ENCODE assay signal across 8 mouse cellular contexts in the genomic region with DNA sequence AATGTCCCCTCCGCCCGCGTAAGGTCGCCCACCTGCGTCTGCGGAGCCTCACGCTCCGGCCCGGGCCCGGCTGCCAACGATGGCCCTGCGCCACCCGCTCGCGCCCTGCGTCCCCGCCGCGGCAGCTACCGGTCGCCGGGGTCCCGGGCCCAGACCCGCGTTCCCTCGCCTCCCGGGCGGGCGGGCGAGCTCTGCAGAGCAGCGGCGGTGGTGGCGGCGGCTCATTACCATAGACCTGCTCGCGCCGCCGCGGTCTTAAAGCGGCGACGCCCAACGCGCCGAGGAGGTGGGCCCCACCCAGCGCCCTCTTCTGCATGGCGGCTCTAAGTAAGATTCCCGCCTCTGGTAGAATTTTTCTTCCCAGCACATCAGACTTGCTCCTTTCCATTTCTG. TPM values are rescaled to one million over a fixed set of nuclear protein-coding genes. Genes with fewer than 3 reads are reported as not detected.
DNase-seq lines count a peak whose midpoint lies in the region; ATAC-seq and TF ChIP-seq lines count a peak whose summit lies in the region.

No protein-coding gene starts in this region.

- no peak for TF ChIP-seq POLR2A in ES-Bruce4 (IDR thresholded peaks at IDR 0.05; ENCODE audit: insufficient read depth, low read length)

- no peaks in the 10 kb centered on the region for H3K36me3 ChIP-seq in ES-Bruce4 (ENCODE audit: control insufficient read depth, insufficient read depth, low read length, poor library complexity, severe bottlenecking)
- H3K36me3 ChIP-seq in forebrain, embryonic 15.5 days = peaks cover 25% of the 10 kb centered on the region
- H3K36me3 ChIP-seq in liver, embryonic 15.5 days (replicated peaks) = no peaks in the 10 kb centered on the region
- peaks cover 28% of the 10 kb centered on the region for H3K36me3 ChIP-seq in neural tube, embryonic 13.5 days

- H3K27ac ChIP-seq in ES-Bruce4 (ENCODE audit: insufficient read depth, low read length) = no peak overlapping the region
- peak overlapping the region; percentile 93 for H3K27ac ChIP-seq in forebrain, embryonic 15.5 days (replicated peaks)
- no peak overlapping the region for H3K27ac ChIP-seq in liver, embryonic 15.5 days (replicated peaks)
- H3K27ac ChIP-seq in neural tube, embryonic 13.5 days (replicated peaks) = peak overlapping the region; percentile 96

- TF ChIP-seq EP300 in ES-Bruce4 (IDR thresholded peaks at IDR 0.05; ENCODE audit: insufficient read depth, low read depth, low read length) = no peak

- TF ChIP-seq CTCF in ES-Bruce4 (IDR thresholded peaks at IDR 0.05; ENCODE audit: low read depth, low read length) = no peak

- DNase-seq in cerebellum, adult 11 months = peak; percentile 81
- DNase-seq in heart, postnatal 10 days = peak; percentile 76 to 77
- DNase-seq in kidney, postnatal 36 days = peak; percentile 85 to 90
- peak; percentile 72 for DNase-seq in telencephalon, adult 2 months (ENCODE audit: low read depth, low spot score)

- peak overlapping the region; percentile 77 for H3K4me2 ChIP-seq in forebrain, embryonic 15.5 days (replicated peaks)
- peak overlapping the region; percentile 94 for H3K4me2 ChIP-seq in liver, embryonic 15.5 days
- peak overlapping the region; percentile 93 for H3K4me2 ChIP-seq in neural tube, embryonic 13.5 days

- H3K9ac ChIP-seq in ES-Bruce4 (ENCODE audit: low read depth, poor library complexity, severe bottlenecking) = peak overlapping the region; percentile 86
- H3K9ac ChIP-seq in forebrain, embryonic 15.5 days (replicated peaks) = peak overlapping the region; percentile 94
- H3K9ac ChIP-seq in liver, embryonic 15.5 days = peak overlapping the region; percentile 49; the same call in 1 of the 2 replicates
- peak overlapping the region; percentile 98 for H3K9ac ChIP-seq in neural tube, embryonic 13.5 days

- no peaks in the 10 kb centered on the region for H3K27me3 ChIP-seq in ES-Bruce4 (ENCODE audit: control insufficient read depth, insufficient read depth, low read length, poor library complexity, severe bottlenecking)
- H3K27me3 ChIP-seq in forebrain, embryonic 15.5 days = no peaks in the 10 kb centered on the region
- peaks cover 50% of the 10 kb centered on the region for H3K27me3 ChIP-seq in liver, embryonic 15.5 days
- H3K27me3 ChIP-seq in neural tube, embryonic 13.5 days = no peaks in the 10 kb centered on the region

- no peaks in the 10 kb centered on the region for H3K9me3 ChIP-seq in ES-Bruce4 (replicated peaks; ENCODE audit: control insufficient read depth, insufficient read depth, low read length, poor library complexity, severe bottlenecking)
- H3K9me3 ChIP-seq in forebrain, embryonic 15.5 days = no peaks in the 10 kb centered on the region
- H3K9me3 ChIP-seq in liver, embryonic 15.5 days (replicated peaks) = peaks cover 8% of the 10 kb centered on the region; the same call in 1 of the 2 replicates
- H3K9me3 ChIP-seq in neural tube, embryonic 13.5 days = no peaks in the 10 kb centered on the region

- under 1% methylated on average over 47 of the region's 48 CpGs for WGBS in forebrain, embryonic 15.5 days
- WGBS in liver, embryonic 15.5 days (ENCODE audit: insufficient replicate concordance) = under 1% methylated on average over 48 of the region's 48 CpGs
- under 1% methylated on average over 48 of the region's 48 CpGs for WGBS in neural tube, embryonic 13.5 days

- intact Hi-C loops in heart, postnatal 10 days (cut with DNase I) = no loop called here

- no peaks in the 10 kb centered on the region for H3K4me1 ChIP-seq in ES-Bruce4 (ENCODE audit: control insufficient read depth, insufficient read depth, low read length)
- H3K4me1 ChIP-seq in forebrain, embryonic 15.5 days = peaks cover 36% of the 10 kb centered on the region
- H3K4me1 ChIP-seq in liver, embryonic 15.5 days (replicated peaks) = peaks cover 14% of the 10 kb centered on the region
- H3K4me1 ChIP-seq in neural tube, embryonic 13.5 days (replicated peaks) = peaks cover 46% of the 10 kb centered on the region

- peak; percentile 89 for ATAC-seq in forebrain, embryonic 15.5 days (replicated peaks)
- ATAC-seq in liver, embryonic 15.5 days (ENCODE audit: insufficient read depth) = peak; percentile 60
- peak; percentile 83 for ATAC-seq in neural tube, embryonic 13.5 days (ENCODE audit: low read depth)

- H3K4me3 ChIP-seq in ES-Bruce4 (ENCODE audit: low read depth, low read length) = peak overlapping the region; percentile 55
- peak overlapping the region; percentile 92 for H3K4me3 ChIP-seq in forebrain, embryonic 15.5 days
- peak overlapping the region; percentile 61 for H3K4me3 ChIP-seq in liver, embryonic 15.5 days (replicated peaks)
- peak overlapping the region; percentile 93 for H3K4me3 ChIP-seq in neural tube, embryonic 13.5 days

RNA-seq across cellular contexts. Expression of gene Celsr2, which starts 0.5 kb away (rescaled TPM):
- polyA plus RNA-seq in ES-Bruce4 (2011; ENCODE audit: insufficient read depth, insufficient read length, low read depth, missing spikeins) = 7.1 and 8.9 TPM in 2 replicates
- 49.1 and 52.8 TPM in 2 replicates for polyA plus RNA-seq in forebrain, embryonic 15.5 days (2015; fragmentation: Nextera tagmentation; extraction: Ambion mirVana)
- total RNA-seq in heart, postnatal 10 days (2021) = 1 to 10 TPM; 7.4 to 7.6 TPM
- 0.24 and 0.36 TPM in 2 replicates for polyA plus RNA-seq in liver, embryonic 15.5 days (2015; fragmentation: Nextera tagmentation; extraction: Ambion mirVana)
- 37.6 and 44.1 TPM in 2 replicates for polyA plus RNA-seq in neural tube, embryonic 13.5 days (2015; fragmentation: Nextera tagmentation; extraction: Ambion mirVana)

RNA-seq across cellular contexts. Expression of gene Sars, which starts 29.2 kb away (rescaled TPM):
- 258 and 273 TPM in 2 replicates for polyA plus RNA-seq in ES-Bruce4 (2011; ENCODE audit: insufficient read depth, insufficient read length, low read depth, missing spikeins)
- polyA plus RNA-seq in forebrain, embryonic 15.5 days (2015; fragmentation: Nextera tagmentation; extraction: Ambion mirVana) = 221 and 222 TPM in 2 replicates
- 10 to 100 TPM; 97.1 to 97.8 TPM for total RNA-seq in heart, postnatal 10 days (2021)
- polyA plus RNA-seq in liver, embryonic 15.5 days (2015; fragmentation: Nextera tagmentation; extraction: Ambion mirVana) = 72.2 and 79.6 TPM in 2 replicates
- polyA plus RNA-seq in neural tube, embryonic 13.5 days (2015; fragmentation: Nextera tagmentation; extraction: Ambion mirVana) = 210 and 223 TPM in 2 replicates

RNA-seq across cellular contexts. Expression of gene Psrc1, which starts 32.2 kb away (rescaled TPM):
- polyA plus RNA-seq in ES-Bruce4 (2011; ENCODE audit: insufficient read depth, insufficient read length, low read depth, missing spikeins) = 255 and 272 TPM in 2 replicates
- 35.6 and 41.5 TPM in 2 replicates for polyA plus RNA-seq in forebrain, embryonic 15.5 days (2015; fragmentation: Nextera tagmentation; extraction: Ambion mirVana)
- 1 to 10 TPM; 2.9 to 4.1 TPM for total RNA-seq in heart, postnatal 10 days (2021)
- 11.9 and 13.6 TPM in 2 replicates for polyA plus RNA-seq in liver, embryonic 15.5 days (2015; fragmentation: Nextera tagmentation; extraction: Ambion mirVana)
- polyA plus RNA-seq in neural tube, embryonic 13.5 days (2015; fragmentation: Nextera tagmentation; extraction: Ambion mirVana) = 10.9 and 11.9 TPM in 2 replicates

RNA-seq across cellular contexts. Expression of gene Mybphl, which starts 51.1 kb away (rescaled TPM):
- polyA plus RNA-seq in ES-Bruce4 (2011; ENCODE audit: insufficient read depth, insufficient read length, low read depth, missing spikeins) = not detected in 2 replicates
- not detected in 2 replicates for polyA plus RNA-seq in forebrain, embryonic 15.5 days (2015; fragmentation: Nextera tagmentation; extraction: Ambion mirVana)
- 10 to 100 TPM; 18.1 to 41.9 TPM for total RNA-seq in heart, postnatal 10 days (2021)
- polyA plus RNA-seq in liver, embryonic 15.5 days (2015; fragmentation: Nextera tagmentation; extraction: Ambion mirVana) = 0.47 and 0.56 TPM in 2 replicates
- not detected in 2 replicates for polyA plus RNA-seq in neural tube, embryonic 13.5 days (2015; fragmentation: Nextera tagmentation; extraction: Ambion mirVana)

Comparison
In these comparisons a context has a peak if more than half of its experiments do, and no peak if none do; other contexts are left out.
1. H3K27ac ChIP-seq: peak in forebrain, embryonic 15.5 days (single experiment) and neural tube, embryonic 13.5 days (single experiment); none in ES-Bruce4 (single experiment) and liver, embryonic 15.5 days (single experiment).
2. Peak in every context shown above with its lines, with median percentiles within 50 percentile points of each other: H3K4me3 ChIP-seq, H3K9ac ChIP-seq, DNase-seq, ATAC-seq and H3K4me2 ChIP-seq.